Mouse (Mus musculus) neural tube, embryonic 11.5 days (tissue): ENCODE measurements at regions not wholly inside any gene's neighbourhood (a gene's known extent, or its start where the extent isn't known, plus 50 kb on each side); places are given as distances from the start of the nearest gene placed in this dataset.
A peak's percentile ranks its signal among the peaks of the same experiment; 100 is the strongest.

Experiments used
- ATAC-seq: fragments of 200-750 bp; cut with Nextera tagmentation; 2 replicates; pipeline ENCODE4 v1.8.0; 2017; ENCODE audit warnings: moderate number of reproducible peaks, mild to moderate bottlenecking, moderate TSS enrichment, moderate library complexity; ENCODE audit not compliant: insufficient read depth, low FRiP score, low TSS enrichment
- DNase-seq: peaks from one replicate; pipeline ENCODE4 v3.0.0-alpha.2; 2015; ENCODE audit warnings: low spot score
- H3K27ac ChIP-seq: fragments of 300-500 bp; sonication (generic); 2 replicates; pipeline ENCODE4 v1.5.1; 2014; ENCODE audit warnings: low read depth, mild to moderate bottlenecking, low read length
- H3K27me3 ChIP-seq: fragments of 300-500 bp; sonication (generic); 2 replicates; pipeline ENCODE4 v1.6.1; 2014; ENCODE audit warnings: mild to moderate bottlenecking, low read length, mixed read lengths; ENCODE audit not compliant: control insufficient read depth, insufficient read depth
- H3K36me3 ChIP-seq: fragments of 300-500 bp; sonication (generic); 2 replicates; pipeline ENCODE4 v1.6.1; 2014; ENCODE audit warnings: mild to moderate bottlenecking, low read length, moderate library complexity, mixed read lengths; ENCODE audit not compliant: control insufficient read depth, insufficient read depth
- H3K4me1 ChIP-seq: fragments of 300-500 bp; sonication (generic); 2 replicates; pipeline ENCODE4 v1.6.1; 2014; ENCODE audit warnings: low read length, mixed read lengths; ENCODE audit not compliant: control insufficient read depth, insufficient read depth
- H3K4me2 ChIP-seq: fragments of 300-500 bp; sonication (generic); 2 replicates; pipeline ENCODE4 v1.6.1; 2014; ENCODE audit warnings: low read depth, mild to moderate bottlenecking, moderate library complexity
- H3K4me3 ChIP-seq: fragments of 300-500 bp; sonication (generic); 2 replicates; pipeline ENCODE4 v1.5.1; 2014; ENCODE audit warnings: low read depth, low read length
- H3K9ac ChIP-seq: fragments of 300-500 bp; sonication (generic); 2 replicates; pipeline ENCODE4 v1.6.1; 2014; ENCODE audit warnings: mild to moderate bottlenecking, low read length
- H3K9me3 ChIP-seq: fragments of 300-500 bp; sonication (generic); 2 replicates; pipeline ENCODE4 v1.6.1; 2016; ENCODE audit warnings: low read length; ENCODE audit not compliant: control insufficient read depth
- WGBS: fragments of 180-500 bp; shearing (Covaris S2); extraction: QIAGEN DNeasy Blood & Tissue Kit; methylation state at CpG from one replicate; pipeline ENCODE4 v1.1.7; 2014; 5-methylcytosine and 5-hydroxymethylcytosine counted together

DNA sequence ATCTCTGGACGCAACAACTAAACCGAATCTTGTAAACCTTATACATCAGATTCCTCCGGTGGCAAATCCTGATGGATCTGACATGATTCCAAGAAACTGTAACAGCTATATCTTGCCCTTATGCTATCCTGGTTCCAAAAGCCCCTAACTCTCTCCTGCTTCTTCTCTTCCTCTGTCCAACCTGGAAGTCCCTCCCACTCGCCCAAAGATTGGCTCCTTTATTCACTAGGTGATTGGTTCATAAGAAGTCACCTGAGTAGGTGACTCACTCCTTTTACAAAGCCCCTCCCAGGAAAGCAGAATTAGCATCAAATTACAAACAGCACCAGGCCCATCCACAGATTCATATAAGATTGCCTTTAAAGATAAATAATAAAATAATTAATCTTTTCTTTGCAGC lies 166.2 kb upstream of the Mettl25 start:
- no peak overlapping the region for H3K9ac ChIP-seq
- no peaks in the 10 kb centered on the region for H3K36me3 ChIP-seq
- H3K9me3 ChIP-seq: no peaks in the 10 kb centered on the region
- ATAC-seq (no peak), DNase-seq (no peak)
- H3K4me1 ChIP-seq: no peaks in the 10 kb centered on the region
- H3K4me3 ChIP-seq: no peak overlapping the region
- WGBS: 96% methylated on average over 4 of the region's 4 CpGs
- no peaks in the 10 kb centered on the region for H3K27me3 ChIP-seq
- no peak overlapping the region for H3K4me2 ChIP-seq
- H3K27ac ChIP-seq: no peak overlapping the region

DNA sequence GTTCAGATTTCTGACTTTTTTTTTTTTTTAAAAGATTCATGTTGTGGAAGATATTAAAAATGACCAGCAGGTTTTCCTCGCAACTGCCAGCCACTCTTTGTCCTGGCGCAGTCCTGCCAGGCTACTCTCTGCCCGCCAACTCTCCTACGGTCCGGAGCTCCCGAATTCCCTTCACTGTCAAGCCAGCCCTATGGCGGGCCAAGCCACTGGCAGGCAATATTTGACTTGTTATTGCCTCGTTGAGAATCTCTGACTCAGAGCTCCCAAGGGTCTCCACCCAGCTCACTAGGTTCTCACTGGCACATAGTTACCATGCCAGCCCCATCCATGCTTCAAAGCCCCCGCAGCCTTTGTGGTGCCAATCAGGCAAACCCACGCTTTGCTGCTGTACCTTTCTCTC lies 165.7 kb upstream of the Mettl25 start:
- 94% methylated on average over 10 of the region's 10 CpGs for WGBS
- no peak overlapping the region for H3K9ac ChIP-seq
- no peaks in the 10 kb centered on the region for H3K27me3 ChIP-seq
- H3K4me2 ChIP-seq: no peak overlapping the region
- DNase-seq: no peak
- no peaks in the 10 kb centered on the region for H3K9me3 ChIP-seq
- H3K4me1 ChIP-seq: no peaks in the 10 kb centered on the region
- no peak overlapping the region for H3K27ac ChIP-seq
- no peaks in the 10 kb centered on the region for H3K36me3 ChIP-seq
- no peak overlapping the region for H3K4me3 ChIP-seq
- ATAC-seq: no peak

DNA sequence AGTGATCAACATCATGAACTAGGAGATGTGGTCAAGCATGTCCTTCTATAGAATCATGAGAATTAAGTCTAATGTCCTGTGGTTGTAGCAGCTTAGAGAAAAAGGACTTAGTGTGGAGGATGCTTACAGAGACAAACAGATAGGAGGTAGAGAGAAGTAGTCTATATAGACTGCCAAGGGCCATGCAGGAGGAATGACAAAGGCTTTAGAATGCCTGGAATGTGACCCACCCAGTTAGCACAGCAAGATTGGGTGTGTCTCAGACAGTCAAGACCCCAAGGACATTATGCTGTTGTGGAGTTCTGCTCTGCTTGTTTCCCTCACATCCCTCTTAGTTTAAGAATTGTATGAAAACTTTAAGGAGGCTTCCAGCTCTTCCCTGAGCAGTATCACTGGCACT lies 164.9 kb upstream of the Mettl25 start:
- no peaks in the 10 kb centered on the region for H3K4me1 ChIP-seq

DNA sequence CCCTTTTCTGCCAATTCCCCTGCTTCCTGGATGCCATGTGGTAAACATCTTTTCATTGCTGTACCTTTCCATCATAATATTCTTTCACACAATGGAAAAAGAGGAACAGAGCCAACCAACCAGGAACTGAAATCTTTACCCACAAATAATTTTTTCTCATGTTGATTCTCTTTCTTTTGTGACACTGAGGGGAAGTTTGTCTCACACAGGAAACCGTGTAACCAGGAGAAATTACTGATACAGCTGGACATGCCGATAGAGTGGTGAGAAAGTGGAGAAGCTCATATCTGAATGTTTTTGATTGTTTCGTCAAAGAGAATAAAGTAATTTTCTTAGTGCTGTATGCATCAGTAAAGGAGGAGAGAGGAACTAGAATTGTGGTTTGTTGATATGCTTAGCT lies 116.3 kb upstream of the Mettl25 start:
- H3K4me3 ChIP-seq: no peak overlapping the region
- H3K4me2 ChIP-seq: no peak overlapping the region
- H3K9me3 ChIP-seq: no peaks in the 10 kb centered on the region
- no peak overlapping the region for H3K9ac ChIP-seq
- no peaks in the 10 kb centered on the region for H3K36me3 ChIP-seq
- no peak for DNase-seq
- WGBS: 75% methylated on average over 3 of the region's 3 CpGs
- H3K27me3 ChIP-seq: no peaks in the 10 kb centered on the region
- H3K4me1 ChIP-seq: no peaks in the 10 kb centered on the region
- no peak overlapping the region for H3K27ac ChIP-seq
- no peak for ATAC-seq

More for the DNA sequence above, 164.9 kb upstream of the Mettl25 start:
- no peaks in the 10 kb centered on the region for H3K9me3 ChIP-seq
- no peak overlapping the region for H3K4me3 ChIP-seq
- H3K4me2 ChIP-seq: no peak overlapping the region
- no peaks in the 10 kb centered on the region for H3K27me3 ChIP-seq
- no peaks in the 10 kb centered on the region for H3K36me3 ChIP-seq
- ATAC-seq (no peak), DNase-seq (no peak)
- no peak overlapping the region for H3K27ac ChIP-seq
- no peak overlapping the region for H3K9ac ChIP-seq

GRCm38 (mm10) chr10:105933309-105933708 lies 92.1 kb upstream of the Mettl25 start:
- ATAC-seq (no peak), DNase-seq (no peak)
- 86% methylated on average over 5 of the region's 5 CpGs for WGBS
- Histone ChIP-seq H3K27ac (no peak overlapping the region), H3K36me3 (no peaks in the 10 kb centered on the region), H3K9ac (no peak overlapping the region), H3K4me2 (no peak overlapping the region), H3K4me1 (no peaks in the 10 kb centered on the region), H3K9me3 (no peaks in the 10 kb centered on the region), H3K27me3 (no peaks in the 10 kb centered on the region), H3K4me3 (no peak overlapping the region)

DNA sequence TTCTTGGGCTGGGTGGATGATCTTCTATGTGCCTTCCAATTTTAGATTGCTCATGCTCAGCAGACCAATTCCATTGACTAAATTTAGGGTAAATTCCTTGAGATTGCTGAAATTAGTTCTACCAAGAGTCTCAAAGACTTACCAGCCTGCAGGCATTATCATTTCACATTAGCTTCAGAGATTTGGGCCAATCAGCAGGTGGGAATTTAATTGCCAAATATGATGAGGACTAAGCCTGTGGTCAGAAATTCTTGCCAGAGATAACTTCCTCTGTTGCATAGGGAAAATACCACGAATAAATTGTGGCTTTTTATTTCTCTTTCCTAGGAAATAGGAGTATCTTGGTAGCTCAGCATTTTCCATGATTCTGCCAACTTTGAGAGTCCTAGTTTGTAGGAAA lies 91.6 kb upstream of the Mettl25 start:
- Histone ChIP-seq H3K27me3 (no peaks in the 10 kb centered on the region), H3K36me3 (no peaks in the 10 kb centered on the region), H3K9ac (no peak overlapping the region), H3K27ac (no peak overlapping the region), H3K9me3 (no peaks in the 10 kb centered on the region), H3K4me3 (no peak overlapping the region), H3K4me2 (no peak overlapping the region), H3K4me1 (no peaks in the 10 kb centered on the region)
- 61% methylated on average over 1 of the region's 1 CpGs for WGBS
- no peak for DNase-seq
- ATAC-seq: no peak

DNA sequence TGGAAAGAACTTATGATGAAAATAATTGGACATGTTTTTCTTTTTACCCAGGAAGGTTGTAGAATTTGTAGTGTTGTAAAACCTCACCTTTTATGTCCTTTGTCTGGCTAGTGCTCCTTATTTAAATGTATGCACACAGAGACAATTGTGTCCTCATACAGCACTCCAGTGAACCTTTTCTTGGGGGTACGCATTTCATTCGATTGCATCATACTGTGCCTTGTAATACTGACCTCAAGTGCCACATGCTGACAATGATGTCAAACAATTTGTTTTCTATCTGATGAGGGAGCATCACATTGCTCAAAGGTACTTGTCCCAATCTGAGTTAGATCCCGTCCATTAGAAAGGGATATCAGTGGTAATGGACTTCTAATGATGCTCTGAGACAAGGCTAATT lies 86.4 kb upstream of the Mettl25 start:
- Histone ChIP-seq H3K4me1 (no peaks in the 10 kb centered on the region), H3K27ac (no peak overlapping the region), H3K27me3 (no peaks in the 10 kb centered on the region), H3K9me3 (no peaks in the 10 kb centered on the region), H3K36me3 (no peaks in the 10 kb centered on the region), H3K4me3 (no peak overlapping the region), H3K4me2 (no peak overlapping the region), H3K9ac (no peak overlapping the region)
- ATAC-seq (no peak), DNase-seq (no peak)
- WGBS: 85% methylated on average over 3 of the region's 3 CpGs

- no peak for DNase-seq
- Histone ChIP-seq H3K4me2 (no peak overlapping the region), H3K9me3 (no peaks in the 10 kb centered on the region), H3K4me1 (no peaks in the 10 kb centered on the region), H3K27me3 (no peaks in the 10 kb centered on the region), H3K27ac (no peak overlapping the region), H3K4me3 (no peak overlapping the region), H3K36me3 (no peaks in the 10 kb centered on the region), H3K9ac (no peak overlapping the region)
- WGBS: 64% methylated on average over 4 of the region's 4 CpGs
- ATAC-seq: peak; percentile 58; the same call in 1 of the 2 replicates
These were observed 85.7 kb upstream of the Mettl25 start for GRCm38 (mm10) chr10:105926912-105927238.

DNA sequence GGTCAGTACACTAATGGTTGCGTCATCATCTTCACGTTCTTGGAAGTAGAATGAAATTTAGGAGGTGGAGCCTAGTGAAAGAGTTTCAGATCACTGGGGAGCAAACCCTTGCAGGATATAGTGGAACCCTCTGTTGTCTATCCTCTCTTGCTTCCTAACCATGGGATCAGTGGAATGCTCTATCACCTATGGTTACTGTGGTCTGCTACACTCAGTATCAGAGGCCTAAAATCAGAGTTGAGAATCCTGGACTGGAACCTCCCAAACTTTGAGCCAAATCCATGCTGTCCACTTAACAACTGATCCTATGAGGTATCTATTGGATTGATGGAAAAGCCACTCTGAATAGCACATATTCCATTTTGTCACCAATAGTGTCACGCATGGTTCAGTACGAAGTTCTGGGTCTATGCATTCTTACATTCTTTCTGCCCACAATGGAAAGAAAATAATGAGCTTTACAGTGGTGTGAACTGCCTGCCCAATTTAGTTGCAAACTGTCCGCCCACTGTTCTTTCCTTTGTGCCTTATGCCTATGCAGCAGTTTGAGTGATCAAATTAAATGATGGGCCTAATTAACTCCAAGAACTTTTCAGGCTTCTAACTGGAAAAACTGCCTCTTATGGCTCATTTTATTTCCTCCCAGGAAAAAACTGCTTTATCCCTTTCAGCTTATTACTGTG lies 85.2 kb upstream of the Mettl25 start:
- ATAC-seq (no peak; the same call in 1 of the 2 replicates), DNase-seq (no peak)
- H3K27ac ChIP-seq: no peak overlapping the region
- H3K4me2 ChIP-seq: no peak overlapping the region
- H3K4me1 ChIP-seq: no peaks in the 10 kb centered on the region
- no peak overlapping the region for H3K9ac ChIP-seq
- H3K9me3 ChIP-seq: no peaks in the 10 kb centered on the region
- no peak overlapping the region for H3K4me3 ChIP-seq
- no peaks in the 10 kb centered on the region for H3K27me3 ChIP-seq
- WGBS: 89% methylated on average over 5 of the region's 5 CpGs
- H3K36me3 ChIP-seq: no peaks in the 10 kb centered on the region
